Comparison of ENCODE assay signal across 23 mouse cellular contexts in genomic region chr15:95210551-95210950, GRCm38 (mm10).
DNase-seq lines count a peak whose midpoint lies in the region; ATAC-seq and TF ChIP-seq lines count a peak whose summit lies in the region.
"Had no signal": no experiment of that assay in that cellular context is flagged by ENCODE, and none has a peak within 500 bp of the region (broad histone marks: within the 10 kb centered on the region; RNA-seq: fewer than 3 reads in every experiment).

No protein-coding gene starts in this region.

- TF ChIP-seq RAD21 in MEL (IDR thresholded peaks at IDR 0.05; ENCODE audit: low read depth, low read length): no peak

- no peak overlapping the region for H3K4me2 ChIP-seq in embryonic facial prominence, embryonic 14.5 days (ENCODE audit: low read depth, low read length)
- H3K4me2 ChIP-seq in neural tube, embryonic 15.5 days: no peak overlapping the region
- H3K4me2 ChIP-seq: forebrain, embryonic 15.5 days; heart, embryonic 11.5 days; heart, embryonic 15.5 days; hindbrain, embryonic 13.5 days had no signal

- H3K4me3 ChIP-seq in MEL (ENCODE audit: control insufficient read depth in 1 of 2, insufficient read depth in 1 of 2, low read depth in 2 of 2, low read length in 2 of 2): no peak overlapping the region
- H3K4me3 ChIP-seq in embryonic facial prominence, embryonic 14.5 days (ENCODE audit: low read depth, low read length): no peak overlapping the region
- no peak overlapping the region for H3K4me3 ChIP-seq in neural tube, embryonic 15.5 days (replicated peaks)
- H3K4me3 ChIP-seq: forebrain, embryonic 15.5 days; heart, adult 2 months; heart, embryonic 15.5 days; hindbrain, embryonic 13.5 days had no signal

- no peak for TF ChIP-seq EP300 in MEL (IDR thresholded peaks at IDR 0.05; ENCODE audit: low read depth in 1 of 2, low read length in 2 of 2)

- H3K9me3 ChIP-seq in MEL (replicated peaks; ENCODE audit: insufficient read depth, low read length): no peaks in the 10 kb centered on the region; the same call in 1 of the 2 replicates
- no peaks in the 10 kb centered on the region for H3K9me3 ChIP-seq in embryonic facial prominence, embryonic 14.5 days (ENCODE audit: control insufficient read depth, low read length)
- no peaks in the 10 kb centered on the region for H3K9me3 ChIP-seq in neural tube, embryonic 15.5 days (replicated peaks)
- H3K9me3 ChIP-seq: forebrain, embryonic 15.5 days; heart, embryonic 15.5 days; hindbrain, embryonic 13.5 days had no signal

- no peak overlapping the region for H3K27ac ChIP-seq in MEL (ENCODE audit: control insufficient read depth, low read depth, low read length)
- no peak overlapping the region for H3K27ac ChIP-seq in embryonic facial prominence, embryonic 14.5 days (replicated peaks; ENCODE audit: low read depth, low read length)
- H3K27ac ChIP-seq in neural tube, embryonic 15.5 days (replicated peaks): no peak overlapping the region
- H3K27ac ChIP-seq: forebrain, embryonic 15.5 days; heart, adult 2 months; heart, embryonic 15.5 days; hindbrain, embryonic 13.5 days; hindbrain, postnatal 0 days had no signal

- no peak for ATAC-seq in embryonic facial prominence, embryonic 14.5 days (ENCODE audit: low read depth)
- ATAC-seq in neural tube, embryonic 15.5 days (ENCODE audit: low FRiP score): no peak
- ATAC-seq: CD4-positive, CD25-positive, alpha-beta regulatory T cell, adult 4 months; forebrain, embryonic 15.5 days; hindbrain, postnatal 0 days had no signal

- no peak for TF ChIP-seq CTCF in MEL (IDR thresholded peaks at IDR 0.05 in 2 of 3, conservative IDR thresholded peaks at IDR 0.05 in 1 of 3; ENCODE audit: control insufficient read depth in 1 of 3, insufficient read depth in 1 of 3, low read depth in 2 of 3, low read length in 3 of 3, poor library complexity in 1 of 3, severe bottlenecking in 1 of 3)

- no peaks in the 10 kb centered on the region for H3K36me3 ChIP-seq in MEL (ENCODE audit: control insufficient read depth in 1 of 2, insufficient read depth in 2 of 2, low read length in 2 of 2)
- H3K36me3 ChIP-seq in embryonic facial prominence, embryonic 14.5 days (ENCODE audit: control insufficient read depth, insufficient read depth, low read length): no peaks in the 10 kb centered on the region
- H3K36me3 ChIP-seq in neural tube, embryonic 15.5 days: no peaks in the 10 kb centered on the region
- H3K36me3 ChIP-seq: forebrain, embryonic 15.5 days; G1E; heart, embryonic 15.5 days; hindbrain, embryonic 13.5 days had no signal

- peak; percentile 31 for DNase-seq in embryo, embryonic 10 days (ENCODE audit: low spot score)
- no peak for DNase-seq in embryo, embryonic 9.5 days (ENCODE audit: extremely low spot score)
- peak; percentile 23 to 34 for DNase-seq in kidney, postnatal 4 days
- no peak for DNase-seq in kidney, adult 11 months
- peak; percentile 9 for DNase-seq in MEL (ENCODE audit: low read depth, low spot score)
- peak; percentile 9 for DNase-seq in embryonic facial prominence, embryonic 14.5 days (ENCODE audit: low spot score)
- DNase-seq: adrenal gland, adult 2 months; adrenal gland, postnatal 25 days; B cell, adult 2 months; cerebellum, adult 18-20 months; cerebellum, adult 9-11 months; cerebellum, postnatal 36 days; gastrocnemius, postnatal 14 days; heart, adult 2 months; heart, postnatal 14 days had no signal

- TF ChIP-seq POLR2A in MEL (IDR thresholded peaks at IDR 0.05; ENCODE audit: control insufficient read depth in 1 of 2, insufficient read depth in 1 of 2, low read depth in 1 of 2, low read length in 2 of 2, poor library complexity in 1 of 2): no peak

- H3K27me3 ChIP-seq in MEL (ENCODE audit: control insufficient read depth in 1 of 2, insufficient read depth in 2 of 2, low read length in 2 of 2): no peaks in the 10 kb centered on the region
- no peaks in the 10 kb centered on the region for H3K27me3 ChIP-seq in embryonic facial prominence, embryonic 14.5 days (replicated peaks; ENCODE audit: control insufficient read depth, insufficient read depth, low read length)
- no peaks in the 10 kb centered on the region for H3K27me3 ChIP-seq in neural tube, embryonic 15.5 days (replicated peaks)
- H3K27me3 ChIP-seq: forebrain, embryonic 15.5 days; heart, embryonic 15.5 days; hindbrain, embryonic 13.5 days had no signal

- no peaks in the 10 kb centered on the region for H3K79me2 ChIP-seq in MEL (ENCODE audit: control insufficient read depth, insufficient read depth, low read length, poor library complexity)

- H3K4me1 ChIP-seq in MEL (ENCODE audit: control insufficient read depth in 1 of 2, insufficient read depth in 2 of 2, low read length in 2 of 2): no peaks in the 10 kb centered on the region
- no peaks in the 10 kb centered on the region for H3K4me1 ChIP-seq in embryonic facial prominence, embryonic 14.5 days (ENCODE audit: control insufficient read depth, insufficient read depth, low read length)
- H3K4me1 ChIP-seq in neural tube, embryonic 15.5 days: no peaks in the 10 kb centered on the region
- H3K4me1 ChIP-seq: heart, embryonic 15.5 days had no signal

- WGBS in embryonic facial prominence, embryonic 14.5 days: 73% methylated on average over 4 of the region's 4 CpGs
- WGBS in neural tube, embryonic 15.5 days: 72% methylated on average over 4 of the region's 4 CpGs

- H3K9ac ChIP-seq in MEL (ENCODE audit: control insufficient read depth, low read depth, low read length, poor library complexity, severe bottlenecking): no peak overlapping the region
- H3K9ac ChIP-seq in embryonic facial prominence, embryonic 14.5 days (ENCODE audit: low read depth, low read length): no peak overlapping the region
- H3K9ac ChIP-seq in neural tube, embryonic 15.5 days (replicated peaks): no peak overlapping the region
- H3K9ac ChIP-seq: forebrain, embryonic 15.5 days; heart, embryonic 15.5 days; hindbrain, embryonic 13.5 days had no signal

TF ChIP-seq in MEL, 35 proteins besides CTCF, POLR2A, EP300 and RAD21:
- no peak for TF ChIP-seq BHLHE40 (IDR thresholded peaks at IDR 0.05; ENCODE audit: borderline replicate concordance, low read depth, low read length)
- no peak for TF ChIP-seq NELFE (IDR thresholded peaks at IDR 0.05; ENCODE audit: low read depth, low read length)
- no peak for TF ChIP-seq ZNF384 (IDR thresholded peaks at IDR 0.05; ENCODE audit: low read depth, low read length)
- TF ChIP-seq SIN3A (IDR thresholded peaks at IDR 0.05; ENCODE audit: low read length): no peak
- TF ChIP-seq ETS1 (IDR thresholded peaks at IDR 0.05; ENCODE audit: low read depth, low read length): no peak
- TF ChIP-seq SMC3 (IDR thresholded peaks at IDR 0.05; ENCODE audit: low read depth, low read length): no peak
- TF ChIP-seq ZMIZ1 (IDR thresholded peaks at IDR 0.05; ENCODE audit: low read depth, low read length): no peak

Comparison
In these comparisons a context has a peak if more than half of its experiments do, and no peak if none do; other contexts are left out.
1. DNase-seq: peak in embryo, embryonic 10 days (single experiment), kidney, postnatal 4 days (2 of 2), MEL (single experiment) and embryonic facial prominence, embryonic 14.5 days (single experiment); none in embryo, embryonic 9.5 days (single experiment) and kidney, adult 11 months (single experiment).